In the genomic region with DNA sequence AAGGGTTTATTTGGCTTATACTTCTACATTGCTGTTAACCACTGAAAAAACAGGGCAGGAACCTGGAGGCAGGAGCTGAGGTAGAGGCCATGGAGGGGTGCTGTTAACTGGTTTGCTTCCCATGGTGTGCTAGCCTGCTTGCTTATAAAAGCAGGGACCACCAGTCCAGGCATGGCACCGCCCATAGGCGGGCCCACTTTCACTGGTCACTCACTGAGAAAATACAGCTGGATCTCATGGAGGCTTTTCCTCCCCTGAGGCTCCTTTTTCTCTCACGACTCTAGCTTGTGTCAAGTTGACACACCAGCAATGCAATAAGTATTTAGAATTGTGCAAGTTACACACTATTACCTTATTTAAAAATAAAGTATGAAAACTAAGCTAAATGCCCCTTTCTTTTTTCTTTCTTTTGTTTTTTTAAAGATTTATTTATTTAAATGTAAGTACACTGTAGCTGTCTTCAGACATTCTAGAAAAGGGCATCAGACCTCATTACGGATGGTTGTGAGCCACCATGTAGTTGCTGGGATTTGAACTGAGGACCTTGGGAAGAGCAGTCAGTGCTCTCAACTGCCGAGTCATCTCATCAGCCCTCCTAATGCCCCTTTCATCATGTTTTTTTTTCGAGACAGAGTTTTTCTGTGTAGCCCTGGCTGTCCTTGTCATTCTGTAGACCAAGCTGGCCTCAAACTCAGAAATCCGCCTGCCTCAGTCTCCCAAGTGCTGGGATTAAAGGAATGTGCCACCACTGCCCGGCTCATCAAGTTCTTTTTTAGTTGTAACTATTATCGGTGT, we compare ENCODE assay signal across 9 mouse cellular contexts. TPM values are rescaled to one million over a fixed set of nuclear protein-coding genes. Genes with fewer than 3 reads are reported as not detected.
DNase-seq lines count a peak whose midpoint lies in the region; ATAC-seq and TF ChIP-seq lines count a peak whose summit lies in the region.
"Had no signal": no experiment of that assay in that cellular context is flagged by ENCODE, and none has a peak within 500 bp of the region (broad histone marks: within the 10 kb centered on the region; RNA-seq: fewer than 3 reads in every experiment).

No protein-coding gene starts in this region.

- no peaks in the 10 kb centered on the region for H3K36me3 ChIP-seq in kidney, adult 2 months (ENCODE audit: control insufficient read depth, insufficient read depth, low read length)
- H3K36me3 ChIP-seq in embryonic facial prominence, embryonic 11.5 days (replicated peaks; ENCODE audit: control insufficient read depth, insufficient read depth, low read depth, low read length), result no peaks in the 10 kb centered on the region
- no peaks in the 10 kb centered on the region for H3K36me3 ChIP-seq in hindbrain, embryonic 14.5 days (replicated peaks; ENCODE audit: control insufficient read depth, insufficient read depth)
- no peaks in the 10 kb centered on the region for H3K36me3 ChIP-seq in midbrain, postnatal 0 days (ENCODE audit: insufficient read depth, low read length)

- no peaks in the 10 kb centered on the region for H3K9me3 ChIP-seq in embryonic facial prominence, embryonic 11.5 days (replicated peaks; ENCODE audit: control insufficient read depth, low read length)
- no peaks in the 10 kb centered on the region for H3K9me3 ChIP-seq in hindbrain, embryonic 14.5 days (ENCODE audit: control insufficient read depth, low read length)
- no peaks in the 10 kb centered on the region for H3K9me3 ChIP-seq in midbrain, postnatal 0 days (ENCODE audit: low read length)

- ATAC-seq in embryonic facial prominence, embryonic 11.5 days (replicated peaks; ENCODE audit: insufficient number of reproducible peaks, low FRiP score, low TSS enrichment, low read depth), result no peak
- no peak for ATAC-seq in hindbrain, embryonic 14.5 days (ENCODE audit: low FRiP score)
- no peak for ATAC-seq in midbrain, postnatal 0 days (ENCODE audit: low FRiP score)

- 38% methylated on average over 9 of the region's 9 CpGs for WGBS in kidney, adult 2 months
- 52% methylated on average over 9 of the region's 9 CpGs for whole genome bisulfite sequencing in embryonic facial prominence, embryonic 11.5 days
- 63% methylated on average over 9 of the region's 9 CpGs for WGBS in hindbrain, embryonic 14.5 days
- 59% methylated on average over 9 of the region's 9 CpGs for WGBS in midbrain, postnatal 0 days

- H3K27ac ChIP-seq in kidney, adult 2 months (ENCODE audit: insufficient read depth, low read depth, low read length), result no peak overlapping the region
- no peak overlapping the region for H3K27ac ChIP-seq in embryonic facial prominence, embryonic 11.5 days (replicated peaks; ENCODE audit: low read depth, low read length)
- peak overlapping the region; percentile 36; the same call in 1 of the 2 replicates for H3K27ac ChIP-seq in hindbrain, embryonic 14.5 days
- no peak overlapping the region for H3K27ac ChIP-seq in midbrain, postnatal 0 days (ENCODE audit: low read depth, low read length)

- TF ChIP-seq POLR2A in kidney, adult 2 months (IDR thresholded peaks at IDR 0.05; ENCODE audit: low read depth, low read length), result no peak

- DNase-seq in kidney, postnatal 10 days, result peak; percentile 41
- DNase-seq in kidney, adult 2 months, result no peak
- peak; percentile 50 for DNase-seq in embryonic facial prominence, embryonic 11.5 days (ENCODE audit: low spot score)
- DNase-seq in hindbrain, embryonic 14.5 days (ENCODE audit: low spot score), result no peak
- no peak for DNase-seq in midbrain, postnatal 0 days (ENCODE audit: low spot score)
- DNase-seq in frontal cortex, postnatal 14 days (ENCODE audit: low spot score in 2 of 2), result no peak
- no peak for DNase-seq in gastrocnemius, postnatal 4 days (ENCODE audit: low spot score in 2 of 2)
- no peak for DNase-seq in adrenal gland, postnatal 10 days

- no peak overlapping the region for H3K9ac ChIP-seq in embryonic facial prominence, embryonic 11.5 days (replicated peaks; ENCODE audit: low read length)
- H3K9ac ChIP-seq in hindbrain, embryonic 14.5 days, result no peak overlapping the region
- 0 out of 2 replicates have a peak overlapping the region, but pooled peaks have one; percentile 24 for H3K9ac ChIP-seq in midbrain, postnatal 0 days (replicated peaks; ENCODE audit: low read length, poor library complexity, severe bottlenecking)

- H3K4me2 ChIP-seq in embryonic facial prominence, embryonic 11.5 days (ENCODE audit: low read depth, low read length), result no peak overlapping the region; the same call in 1 of the 2 replicates
- peak overlapping the region; percentile 57 for H3K4me2 ChIP-seq in hindbrain, embryonic 14.5 days (replicated peaks)
- peak overlapping the region; percentile 53 for H3K4me2 ChIP-seq in midbrain, postnatal 0 days (ENCODE audit: low read depth, low read length, poor library complexity, severe bottlenecking)

- TF ChIP-seq CTCF in kidney, adult 2 months (conservative IDR thresholded peaks at IDR 0.05; ENCODE audit: insufficient read depth, insufficient read length, low read depth, low read length), result no peak
- TF ChIP-seq CTCF in midbrain, postnatal 0 days (IDR thresholded peaks at IDR 0.05), result no peak

- no peak overlapping the region for H3K4me3 ChIP-seq in kidney, adult 2 months (ENCODE audit: insufficient read depth, low read depth, low read length)
- H3K4me3 ChIP-seq in embryonic facial prominence, embryonic 11.5 days (ENCODE audit: low read depth, low read length), result no peak overlapping the region
- peak overlapping the region; percentile 100 for H3K4me3 ChIP-seq in hindbrain, embryonic 14.5 days (replicated peaks; ENCODE audit: low read length)
- H3K4me3 ChIP-seq in midbrain, postnatal 0 days (ENCODE audit: low read depth, low read length), result peak overlapping the region; percentile 99

- no peaks in the 10 kb centered on the region for H3K27me3 ChIP-seq in kidney, adult 2 months (replicated peaks; ENCODE audit: control insufficient read depth, insufficient read depth, low read length)
- no peaks in the 10 kb centered on the region for H3K27me3 ChIP-seq in embryonic facial prominence, embryonic 11.5 days (ENCODE audit: control insufficient read depth, insufficient read depth, low read length)
- H3K27me3 ChIP-seq in hindbrain, embryonic 14.5 days (ENCODE audit: control insufficient read depth, insufficient read depth, low read length), result no peaks in the 10 kb centered on the region
- no peaks in the 10 kb centered on the region for H3K27me3 ChIP-seq in midbrain, postnatal 0 days (ENCODE audit: insufficient read depth, low read length)

- peaks cover 6% of the 10 kb centered on the region for H3K4me1 ChIP-seq in kidney, adult 2 months (ENCODE audit: control insufficient read depth, insufficient read depth, low read length)
- H3K4me1 ChIP-seq in embryonic facial prominence, embryonic 11.5 days (ENCODE audit: control insufficient read depth, insufficient read depth, low read length), result no peaks in the 10 kb centered on the region
- H3K4me1 ChIP-seq in hindbrain, embryonic 14.5 days (replicated peaks; ENCODE audit: control insufficient read depth, insufficient read depth, low read length), result peaks cover 13% of the 10 kb centered on the region
- H3K4me1 ChIP-seq in midbrain, postnatal 0 days (ENCODE audit: insufficient read depth, low read length), result peaks cover 5% of the 10 kb centered on the region; the same call in 1 of the 2 replicates

RNA-seq across cellular contexts. Expression of gene Ubxn7, which starts 1.0 kb away (rescaled TPM):
- polyA plus RNA-seq in kidney, adult 2 months (2012; rRNA removed), result 10.4 and 14.6 TPM in 2 replicates
- polyA plus RNA-seq in embryonic facial prominence, embryonic 11.5 days (2014; fragmentation: Nextera tagmentation; extraction: Ambion mirVana), result 25.1 and 30.6 TPM in 2 replicates
- polyA plus RNA-seq in hindbrain, embryonic 14.5 days (2014; fragmentation: Nextera tagmentation; extraction: Ambion mirVana), result 23.4 and 23.8 TPM in 2 replicates
- 37.0 and 50.4 TPM in 2 replicates for total RNA-seq in midbrain, postnatal 0 days (2014; rRNA removed)
- polyA plus RNA-seq in midbrain, postnatal 0 days (2015; fragmentation: Nextera tagmentation; extraction: Ambion mirVana), result 8.7 and 10.7 TPM in 2 replicates
- total RNA-seq in gastrocnemius, postnatal 4 days (2021), result 10 to 100 TPM; 35.2 to 43.6 TPM
- 10 to 100 TPM; 50.6 to 61.5 TPM for total RNA-seq in adrenal gland, postnatal 10 days (2021)

RNA-seq across cellular contexts. Expression of gene Rnf168, which starts 53.8 kb away (rescaled TPM):
- 6.0 and 6.4 TPM in 2 replicates for polyA plus RNA-seq in kidney, adult 2 months (2012; rRNA removed)
- polyA plus RNA-seq in embryonic facial prominence, embryonic 11.5 days (2014; fragmentation: Nextera tagmentation; extraction: Ambion mirVana), result 25.4 and 26.0 TPM in 2 replicates
- polyA plus RNA-seq in hindbrain, embryonic 14.5 days (2014; fragmentation: Nextera tagmentation; extraction: Ambion mirVana), result 23.2 and 28.0 TPM in 2 replicates
- 34.8 and 42.1 TPM in 2 replicates for total RNA-seq in midbrain, postnatal 0 days (2014; rRNA removed)
- polyA plus RNA-seq in midbrain, postnatal 0 days (2015; fragmentation: Nextera tagmentation; extraction: Ambion mirVana), result 22.3 and 27.1 TPM in 2 replicates
- total RNA-seq in gastrocnemius, postnatal 4 days (2021), result 10 to 100 TPM; 15.0 to 16.1 TPM
- total RNA-seq in adrenal gland, postnatal 10 days (2021), result 10 to 100 TPM; 20.6 to 21.3 TPM

RNA-seq across cellular contexts. Expression of gene Smco1, which starts 59.8 kb away (rescaled TPM):
- 0.06 TPM in 1 of 2 replicates, not detected in the other for polyA plus RNA-seq in kidney, adult 2 months (2012; rRNA removed)
- not detected in 2 replicates for polyA plus RNA-seq in embryonic facial prominence, embryonic 11.5 days (2014; fragmentation: Nextera tagmentation; extraction: Ambion mirVana)
- 0.19 TPM in 1 of 2 replicates, not detected in the other for polyA plus RNA-seq in hindbrain, embryonic 14.5 days (2014; fragmentation: Nextera tagmentation; extraction: Ambion mirVana)
- 0.38 TPM in 1 of 2 replicates, not detected in the other for total RNA-seq in midbrain, postnatal 0 days (2014; rRNA removed)
- polyA plus RNA-seq in midbrain, postnatal 0 days (2015; fragmentation: Nextera tagmentation; extraction: Ambion mirVana), result 0.11 TPM in 1 of 2 replicates, not detected in the other
- total RNA-seq in gastrocnemius, postnatal 4 days (2021), result 1 to 10 TPM; 3.2 to 5.4 TPM
- total RNA-seq in adrenal gland, postnatal 10 days (2021), result under 1 TPM; 0.18 to 0.97 TPM
- total RNA-seq: hematopoietic stem cell, adult 5-6 weeks had no signal

Comparison
In these comparisons a context has a peak if more than half of its experiments do, and no peak if none do; other contexts are left out.
1. DNase-seq: peak in kidney, postnatal 10 days (single experiment) and embryonic facial prominence, embryonic 11.5 days (single experiment); none in kidney, adult 2 months (single experiment), hindbrain, embryonic 14.5 days (single experiment), midbrain, postnatal 0 days (single experiment), frontal cortex, postnatal 14 days (0 of 2), gastrocnemius, postnatal 4 days (0 of 2) and adrenal gland, postnatal 10 days (single experiment).
2. H3K4me3 ChIP-seq: peak in hindbrain, embryonic 14.5 days (single experiment) and midbrain, postnatal 0 days (single experiment); none in kidney, adult 2 months (single experiment) and embryonic facial prominence, embryonic 11.5 days (single experiment).